Mouse (Mus musculus) lung, postnatal 0 days (tissue): ENCODE results near the gene Dctpp1. TPM values are rescaled to one million over a fixed set of nuclear protein-coding genes. Genes with fewer than 3 reads are reported as not detected.

Source experiments
- ATAC-seq: fragments of 200-750 bp; cut with Nextera tagmentation; 2 replicates; pipeline ENCODE4 v1.8.0; 2017; ENCODE audit warnings: moderate library complexity
- DNase-seq: peaks from one replicate; pipeline ENCODE4 v3.0.0-alpha.2; 2016; ENCODE audit warnings: low spot score
- H3K27ac ChIP-seq: fragments of 300-500 bp; sonication (generic); 2 replicates; pipeline ENCODE4 v1.5.1; 2014; ENCODE audit warnings: antibody characterized with exemption, mild to moderate bottlenecking, low read length, mixed read lengths
- H3K27me3 ChIP-seq: fragments of 300-500 bp; sonication (generic); replicated peaks from 2 replicates; pipeline ENCODE4 v1.6.1; 2014; ENCODE audit warnings: low read length, mixed read lengths; ENCODE audit not compliant: insufficient read depth
- H3K36me3 ChIP-seq: fragments of 300-500 bp; sonication (generic); 2 replicates; pipeline ENCODE4 v1.6.1; 2014; ENCODE audit warnings: low read length, mixed read lengths; ENCODE audit not compliant: insufficient read depth
- H3K4me1 ChIP-seq: fragments of 300-500 bp; sonication (generic); 2 replicates; pipeline ENCODE4 v1.6.1; 2014; ENCODE audit warnings: antibody characterized with exemption, low read depth, low read length, mixed read lengths; ENCODE audit not compliant: insufficient read depth
- H3K4me2 ChIP-seq: fragments of 300-500 bp; sonication (generic); replicated peaks from 2 replicates; pipeline ENCODE4 v1.6.1; 2014; ENCODE audit warnings: low read depth, mild to moderate bottlenecking, low read length, moderate library complexity, mixed read lengths
- H3K4me3 ChIP-seq: fragments of 300-500 bp; sonication (generic); 2 replicates; pipeline ENCODE4 v1.5.1; 2014; ENCODE audit warnings: low read depth, low read length
- H3K9ac ChIP-seq: fragments of 300-500 bp; sonication (generic); replicated peaks from 2 replicates; pipeline ENCODE4 v1.6.1; 2014; ENCODE audit warnings: low read depth, mild to moderate bottlenecking
- H3K9me3 ChIP-seq: fragments of 300-500 bp; sonication (generic); 2 replicates; pipeline ENCODE4 v1.6.1; 2016; ENCODE audit warnings: low read length, mixed read lengths
- CTCF ChIP-seq: IDR thresholded peaks from 2 replicates; pipeline ENCODE4 v1.5.1; 2016; ENCODE audit warnings: antibody characterized with exemption, mild to moderate bottlenecking
- EP300 ChIP-seq: IDR thresholded peaks from 2 replicates; pipeline ENCODE4 v1.6.1; 2016; ENCODE audit warnings: antibody characterized with exemption, mild to moderate bottlenecking, control low read depth
- WGBS: fragments of 180-500 bp; shearing (Covaris S2); extraction: QIAGEN DNeasy Blood & Tissue Kit; methylation state at CpG from one replicate; pipeline ENCODE4 v1.1.7; 2014; 5-methylcytosine and 5-hydroxymethylcytosine counted together
- polyA plus RNA-seq: library from polyadenylated mRNA; unstranded; fragments of >200 nt; fragmentation: Nextera tagmentation; extraction: Ambion mirVana; gene quantifications from 2 replicates; pipeline ENCODE4 v1.2.1, GENCODE M21; 2015

The Dctpp1 gene
- polyA plus RNA-seq, 1 experiment from 2014 or later: 36.4 TPM

GRCm38 (mm10) chr7:127217475-127217874 lies 43.0 kb downstream of the Dctpp1 start:
- DNase-seq (no peak), ATAC-seq (no peak)
- H3K4me1 ChIP-seq: peaks cover 4% of the 10 kb centered on the region; the same call in 1 of the 2 replicates
- H3K36me3 ChIP-seq: no peaks in the 10 kb centered on the region
- no peaks in the 10 kb centered on the region for H3K9me3 ChIP-seq
- no peak overlapping the region for H3K9ac ChIP-seq
- no peaks in the 10 kb centered on the region for H3K27me3 ChIP-seq
- WGBS: 83% methylated on average over 6 of the region's 6 CpGs
- H3K27ac ChIP-seq: no peak overlapping the region
- H3K4me3 ChIP-seq: no peak overlapping the region
- no peak for TF ChIP-seq EP300
- no peak for TF ChIP-seq CTCF
- H3K4me2 ChIP-seq: no peak overlapping the region

DNA sequence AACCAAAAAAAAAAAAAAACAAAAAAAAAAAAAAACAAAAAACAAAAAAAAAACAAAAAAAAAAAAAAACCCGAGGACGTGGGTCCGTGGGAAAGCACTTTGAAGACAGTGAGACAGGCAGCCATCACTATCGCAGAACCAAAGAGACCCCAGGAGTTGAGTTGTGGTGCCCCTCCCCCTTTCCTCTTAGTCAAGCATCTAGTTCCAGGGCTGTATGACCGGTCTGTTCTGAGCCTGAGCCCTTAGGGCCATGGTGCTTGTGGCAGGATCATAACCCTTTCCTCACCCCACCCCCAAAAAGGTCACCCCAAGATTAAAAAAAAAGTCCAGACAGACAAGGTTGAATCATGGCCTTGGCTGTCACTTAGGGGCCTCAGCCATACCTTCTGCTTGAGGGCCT lies 44.2 kb downstream of the Dctpp1 start:
- Histone ChIP-seq H3K27ac (no peak overlapping the region), H3K36me3 (no peaks in the 10 kb centered on the region), H3K27me3 (no peaks in the 10 kb centered on the region), H3K9me3 (no peaks in the 10 kb centered on the region), H3K4me3 (no peak overlapping the region), H3K4me2 (no peak overlapping the region), H3K4me1 (peaks cover 4% of the 10 kb centered on the region; the same call in 1 of the 2 replicates), H3K9ac (no peak overlapping the region)
- WGBS: 75% methylated on average over 5 of the region's 5 CpGs
- DNase-seq: no peak
- no peak for ATAC-seq
- TF ChIP-seq EP300 (no peak), CTCF (no peak)

DNA sequence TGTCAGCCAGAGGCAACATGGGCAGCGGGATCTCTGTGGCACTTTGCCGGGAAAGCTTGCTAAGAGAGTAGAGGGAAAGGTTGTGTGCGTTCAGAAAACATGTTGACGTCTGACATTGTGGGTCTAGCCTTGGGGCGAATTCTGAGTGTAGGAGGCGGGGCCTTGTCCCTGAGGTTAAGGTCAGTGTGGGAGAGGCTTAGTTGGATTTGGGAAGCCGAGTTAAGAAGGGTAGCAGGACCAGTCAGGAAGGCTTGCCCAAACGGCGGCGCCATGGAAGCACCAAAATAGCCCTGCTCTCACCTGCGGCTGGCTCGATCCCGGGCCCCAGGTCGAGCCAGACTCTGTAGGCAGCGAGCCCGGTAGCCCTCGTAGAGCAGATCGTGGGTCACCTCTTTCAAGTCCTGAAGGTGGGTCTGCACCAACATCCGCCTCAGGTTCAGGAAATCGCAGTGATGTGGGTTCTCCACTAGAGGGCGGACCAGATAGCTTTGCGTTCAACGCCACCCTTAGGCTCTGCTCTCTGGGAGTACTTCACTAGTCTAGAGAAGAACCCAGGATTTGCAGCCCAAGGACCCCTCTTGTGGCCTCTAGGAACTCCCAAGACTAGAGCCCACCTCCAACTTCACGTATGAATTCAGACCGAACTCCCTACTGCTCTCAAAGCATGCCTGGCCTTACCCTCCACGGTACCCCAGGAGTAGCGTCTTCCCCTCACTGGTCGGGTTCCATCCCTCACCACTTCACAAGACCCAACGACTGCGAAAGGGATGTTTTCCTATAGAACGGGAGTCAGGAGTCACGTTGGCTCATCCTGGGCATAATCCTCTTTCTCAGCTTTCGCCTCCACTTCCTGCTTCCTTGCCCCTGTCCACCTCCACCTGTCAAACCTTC lies 45.3 kb downstream of the Dctpp1 start:
- peak overlapping the region; percentile 43; the same call in 1 of the 2 replicates for H3K9ac ChIP-seq
- no peaks in the 10 kb centered on the region for H3K27me3 ChIP-seq
- no peak overlapping the region for H3K27ac ChIP-seq
- ATAC-seq: peak; percentile 70
- TF ChIP-seq CTCF (peak; percentile 93), EP300 (no peak)
- H3K4me1 ChIP-seq: peaks cover 4% of the 10 kb centered on the region; the same call in 1 of the 2 replicates
- no peaks in the 10 kb centered on the region for H3K9me3 ChIP-seq
- WGBS: 27% methylated on average over 33 of the region's 33 CpGs
- peak overlapping the region; percentile 28 for H3K4me3 ChIP-seq
- no peaks in the 10 kb centered on the region for H3K36me3 ChIP-seq
- H3K4me2 ChIP-seq: peak overlapping the region; percentile 59
- peak; percentile 85 for DNase-seq

- no peak for DNase-seq
- no peak for ATAC-seq
- 57% methylated on average over 17 of the region's 21 CpGs for WGBS
- TF ChIP-seq CTCF: no peak
- TF ChIP-seq EP300: no peak
- Histone ChIP-seq H3K4me3 (peak overlapping the region; percentile 28; the same call in 1 of the 2 replicates), H3K9ac (no peak overlapping the region), H3K27ac (no peak overlapping the region), H3K27me3 (no peaks in the 10 kb centered on the region), H3K4me2 (peak overlapping the region; percentile 59), H3K9me3 (no peaks in the 10 kb centered on the region), H3K4me1 (peaks cover 4% of the 10 kb centered on the region; the same call in 1 of the 2 replicates), H3K36me3 (no peaks in the 10 kb centered on the region)
Observed at GRCm38 (mm10) chr7:127214521-127214920, 46.0 kb downstream of the Dctpp1 start.

- TF ChIP-seq CTCF: no peak
- no peak for TF ChIP-seq EP300
- H3K36me3 ChIP-seq: no peaks in the 10 kb centered on the region
- H3K27ac ChIP-seq: no peak overlapping the region
- no peak for ATAC-seq
- H3K9ac ChIP-seq: no peak overlapping the region
- no peak for DNase-seq
- H3K4me3 ChIP-seq: no peak overlapping the region
- H3K4me1 ChIP-seq: peaks cover 4% of the 10 kb centered on the region; the same call in 1 of the 2 replicates
- no peak overlapping the region for H3K4me2 ChIP-seq
- 62% methylated on average over 12 of the region's 12 CpGs for WGBS
- no peaks in the 10 kb centered on the region for H3K27me3 ChIP-seq
- H3K9me3 ChIP-seq: no peaks in the 10 kb centered on the region
Observed at GRCm38 (mm10) chr7:127213930-127214329, 46.6 kb downstream of the Dctpp1 start.

DNA sequence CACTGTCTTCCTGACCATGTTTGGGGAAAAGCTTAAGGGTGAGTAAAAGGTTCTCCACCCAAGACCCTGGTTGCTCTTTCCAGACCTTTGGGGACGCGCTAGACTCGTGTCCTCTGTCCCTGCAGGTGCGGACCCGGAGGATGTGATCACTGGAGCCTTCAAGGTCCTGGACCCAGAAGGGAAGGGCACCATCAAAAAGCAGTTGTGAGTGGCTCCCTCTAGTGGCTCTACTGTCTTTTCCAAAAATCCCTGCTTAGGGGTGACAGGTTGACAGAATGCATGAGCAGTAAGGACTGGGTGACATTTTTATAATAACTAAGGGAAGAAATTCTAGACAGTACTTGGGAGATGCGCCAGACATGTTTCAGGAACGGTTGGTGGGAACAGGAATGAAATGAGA lies 47.0 kb downstream of the Dctpp1 start:
- Histone ChIP-seq H3K4me2 (no peak overlapping the region), H3K9me3 (no peaks in the 10 kb centered on the region), H3K27me3 (no peaks in the 10 kb centered on the region), H3K4me1 (peaks cover 4% of the 10 kb centered on the region; the same call in 1 of the 2 replicates), H3K9ac (no peak overlapping the region), H3K4me3 (no peak overlapping the region), H3K27ac (no peak overlapping the region), H3K36me3 (no peaks in the 10 kb centered on the region)
- TF ChIP-seq EP300 (no peak), CTCF (peak; percentile 74)
- ATAC-seq (no peak), DNase-seq (peak; percentile 72)
- 35% methylated on average over 7 of the region's 7 CpGs for WGBS
